In genomic region chr11:4921281-4921680, GRCm38 (mm10) we compare ENCODE assay signal across 26 mouse cellular contexts. TPM values are rescaled to one million over a fixed set of nuclear protein-coding genes. Genes with fewer than 3 reads are reported as not detected.
A peak's percentile ranks its signal among the peaks of the same experiment; 100 is the strongest.
DNase-seq lines count a peak whose midpoint lies in the region; ATAC-seq and TF ChIP-seq lines count a peak whose summit lies in the region.
"Had no signal": no experiment of that assay in that cellular context is flagged by ENCODE, and none has a peak within 500 bp of the region (broad histone marks: within the 10 kb centered on the region; RNA-seq: fewer than 3 reads in every experiment).

No protein-coding gene starts in this region.

- TF ChIP-seq CTCF in hindbrain, postnatal 0 days (IDR thresholded peaks at IDR 0.05; ENCODE audit: low read depth) = no peak

- H3K4me2 ChIP-seq in hindbrain, postnatal 0 days (ENCODE audit: low read depth, low read length) = no peak overlapping the region
- H3K4me2 ChIP-seq in hindbrain, embryonic 16.5 days (ENCODE audit: low read length) = no peak overlapping the region
- H3K4me2 ChIP-seq: heart, embryonic 13.5 days; hindbrain, embryonic 14.5 days; intestine, embryonic 15.5 days; kidney, embryonic 15.5 days; limb, embryonic 15.5 days; lung, embryonic 14.5 days; midbrain, embryonic 12.5 days had no signal

- H3K27ac ChIP-seq in hindbrain, postnatal 0 days = no peak overlapping the region
- H3K27ac ChIP-seq in hindbrain, embryonic 16.5 days (ENCODE audit: low read depth, low read length) = no peak overlapping the region
- H3K27ac ChIP-seq: forebrain, embryonic 10.5 days; heart, embryonic 13.5 days; hindbrain, embryonic 14.5 days; intestine, embryonic 15.5 days; kidney, embryonic 15.5 days; limb, embryonic 15.5 days; liver, embryonic 14.5 days; midbrain, embryonic 12.5 days; stomach, postnatal 0 days had no signal

- H3K9ac ChIP-seq in hindbrain, postnatal 0 days (replicated peaks; ENCODE audit: low read length) = no peak overlapping the region
- no peak overlapping the region for H3K9ac ChIP-seq in hindbrain, embryonic 16.5 days (ENCODE audit: low read depth, low read length)
- H3K9ac ChIP-seq: heart, embryonic 13.5 days; hindbrain, embryonic 14.5 days; intestine, embryonic 15.5 days; kidney, embryonic 15.5 days; limb, embryonic 15.5 days; liver, embryonic 14.5 days; lung, embryonic 14.5 days; midbrain, embryonic 12.5 days had no signal

- WGBS in hindbrain, postnatal 0 days = 77% methylated on average over 2 of the region's 2 CpGs
- 79% methylated on average over 2 of the region's 2 CpGs for WGBS in hindbrain, embryonic 16.5 days

- no peak overlapping the region for H3K4me3 ChIP-seq in hindbrain, postnatal 0 days (ENCODE audit: low read length)
- no peak overlapping the region for H3K4me3 ChIP-seq in hindbrain, embryonic 16.5 days (ENCODE audit: low read length)
- H3K4me3 ChIP-seq: forebrain, embryonic 10.5 days; heart, embryonic 13.5 days; intestine, embryonic 15.5 days; kidney, embryonic 15.5 days; limb, embryonic 15.5 days; midbrain, embryonic 12.5 days had no signal

- peak; percentile 4 for DNase-seq in hindbrain, postnatal 0 days (ENCODE audit: low spot score)
- DNase-seq in testis, postnatal 14 days (ENCODE audit: low spot score) = peak; percentile 20
- DNase-seq in testis, postnatal 10 days (ENCODE audit: low spot score) = no peak
- DNase-seq in adrenal gland, postnatal 36 days = peak; percentile 37 to 53
- DNase-seq in cerebellum, postnatal 25 days = peak; percentile 27 to 45
- no peak for DNase-seq in spleen, postnatal 14 days (ENCODE audit: low spot score in 2 of 2)
- DNase-seq in spleen, postnatal 10 days (ENCODE audit: low spot score in 2 of 2) = no peak
- DNase-seq: B cell, adult 2 months; gastrocnemius, postnatal 14 days; kidney, postnatal 4 days; layer of hippocampus, adult 9-11 months; lung, embryonic 14.5 days had no signal

- no peaks in the 10 kb centered on the region for H3K9me3 ChIP-seq in hindbrain, postnatal 0 days (ENCODE audit: low read length)
- H3K9me3 ChIP-seq in hindbrain, embryonic 16.5 days (ENCODE audit: control insufficient read depth, low read length) = no peaks in the 10 kb centered on the region
- H3K9me3 ChIP-seq: forebrain, embryonic 10.5 days; G1E; heart, embryonic 13.5 days; intestine, embryonic 15.5 days; kidney, embryonic 15.5 days; limb, embryonic 15.5 days; midbrain, embryonic 12.5 days had no signal

- ATAC-seq in hindbrain, postnatal 0 days = no peak
- ATAC-seq in hindbrain, embryonic 16.5 days = no peak
- ATAC-seq: forebrain, embryonic 16.5 days; intestine, embryonic 15.5 days had no signal

- H3K36me3 ChIP-seq in hindbrain, postnatal 0 days (ENCODE audit: insufficient read depth, low read length) = peaks cover 57% of the 10 kb centered on the region
- peaks cover 45% of the 10 kb centered on the region for H3K36me3 ChIP-seq in hindbrain, embryonic 16.5 days (ENCODE audit: control insufficient read depth, insufficient read depth, low read length)

- H3K4me1 ChIP-seq in hindbrain, postnatal 0 days (ENCODE audit: insufficient read depth, low read length) = no peaks in the 10 kb centered on the region
- no peaks in the 10 kb centered on the region for H3K4me1 ChIP-seq in hindbrain, embryonic 16.5 days (ENCODE audit: control insufficient read depth, insufficient read depth, low read depth, low read length)
- H3K4me1 ChIP-seq: forebrain, embryonic 10.5 days; heart, embryonic 13.5 days; intestine, embryonic 15.5 days; limb, embryonic 15.5 days; midbrain, embryonic 12.5 days had no signal

- H3K27me3 ChIP-seq in hindbrain, postnatal 0 days (ENCODE audit: insufficient read depth, low read length) = no peaks in the 10 kb centered on the region
- no peaks in the 10 kb centered on the region for H3K27me3 ChIP-seq in hindbrain, embryonic 16.5 days (replicated peaks; ENCODE audit: control insufficient read depth, insufficient read depth, low read length)
- H3K27me3 ChIP-seq: CH12.LX; heart, embryonic 13.5 days; intestine, embryonic 15.5 days; kidney, embryonic 15.5 days; limb, embryonic 15.5 days; midbrain, embryonic 12.5 days had no signal

RNA-seq across cellular contexts. Expression of gene Thoc5, which starts 26.2 kb away (rescaled TPM):
- 30.3 and 37.8 TPM in 2 replicates for total RNA-seq in hindbrain, postnatal 0 days (2014; rRNA removed)
- polyA plus RNA-seq in hindbrain, postnatal 0 days (2015; fragmentation: Nextera tagmentation; extraction: Ambion mirVana) = 36.5 and 38.1 TPM in 2 replicates
- 45.2 and 49.5 TPM in 2 replicates for polyA plus RNA-seq in hindbrain, embryonic 16.5 days (2015; fragmentation: Nextera tagmentation; extraction: Ambion mirVana)
- 10 to 100 TPM; 33.3 to 33.6 TPM for total RNA-seq in adrenal gland, postnatal 36 days (2021)

RNA-seq across cellular contexts. Expression of gene Nefh, which starts 26.6 kb away (rescaled TPM):
- total RNA-seq in hindbrain, postnatal 0 days (2014; rRNA removed) = 46.6 and 60.3 TPM in 2 replicates
- polyA plus RNA-seq in hindbrain, postnatal 0 days (2015; fragmentation: Nextera tagmentation; extraction: Ambion mirVana) = 21.7 and 22.5 TPM in 2 replicates
- 11.9 and 14.3 TPM in 2 replicates for polyA plus RNA-seq in hindbrain, embryonic 16.5 days (2015; fragmentation: Nextera tagmentation; extraction: Ambion mirVana)
- total RNA-seq in adrenal gland, postnatal 36 days (2021) = 1 to 10 TPM; 1.4 TPM
- total RNA-seq: CH12.LX; heart, adult 18-20 months had no signal

RNA-seq across cellular contexts. Expression of gene Nipsnap1, which starts 47.5 kb away (rescaled TPM):
- total RNA-seq in hindbrain, postnatal 0 days (2014; rRNA removed) = 118 and 140 TPM in 2 replicates
- polyA plus RNA-seq in hindbrain, postnatal 0 days (2015; fragmentation: Nextera tagmentation; extraction: Ambion mirVana) = 114 and 116 TPM in 2 replicates
- polyA plus RNA-seq in hindbrain, embryonic 16.5 days (2015; fragmentation: Nextera tagmentation; extraction: Ambion mirVana) = 131 and 134 TPM in 2 replicates
- 10 to 100 TPM; 26.0 to 30.2 TPM for total RNA-seq in adrenal gland, postnatal 36 days (2021)

Comparison
In these comparisons a context has a peak if more than half of its experiments do, and no peak if none do; other contexts are left out.
1. DNase-seq: peak in hindbrain, postnatal 0 days (single experiment), testis, postnatal 14 days (single experiment), adrenal gland, postnatal 36 days (2 of 2) and cerebellum, postnatal 25 days (2 of 2); none in testis, postnatal 10 days (single experiment), spleen, postnatal 14 days (0 of 2) and spleen, postnatal 10 days (0 of 2).
2. RNA of gene Nefh, which starts 26.6 kb away (total RNA-seq): 46.6 to 60.3 TPM in hindbrain, postnatal 0 days; 1.4 TPM in adrenal gland, postnatal 36 days; every median in the first group is over 10 times any median in the second.